Mouse (Mus musculus): Measurements from ENCODE around the gene Adss. TPM values are rescaled to one million over a fixed set of nuclear protein-coding genes. Genes with fewer than 3 reads are reported as not detected.

Adss gene
- polyA plus RNA-seq, 1 experiment from 2014 or later: 25.0 TPM

DNA sequence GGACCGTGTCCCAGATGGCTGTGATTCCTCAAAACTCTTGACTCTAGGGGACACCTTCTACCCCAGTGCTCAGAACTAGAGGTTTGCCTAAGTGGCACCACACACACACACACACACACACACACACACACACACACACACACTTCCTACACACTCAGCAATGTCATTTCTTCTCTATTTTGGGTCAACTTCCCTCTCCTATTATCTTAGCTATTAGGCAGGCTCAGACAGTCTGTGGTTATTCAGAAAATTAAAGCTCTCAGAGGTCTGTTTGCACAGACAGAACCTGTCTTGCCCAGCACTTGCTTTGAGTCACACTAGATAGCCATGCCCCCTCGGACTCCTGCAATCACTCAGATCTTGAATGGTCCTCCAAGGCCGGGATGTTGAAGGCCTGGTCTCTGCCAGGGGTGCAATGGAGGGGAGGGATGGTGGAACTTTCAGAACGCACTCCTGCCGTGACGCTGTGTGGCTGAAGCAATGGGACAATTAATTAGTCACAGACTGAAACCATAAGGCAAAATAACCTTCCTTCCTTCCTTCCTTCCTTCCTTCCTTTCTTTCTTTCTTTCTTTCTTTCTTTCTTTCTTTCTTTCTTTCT lies 58.7 kb downstream of the Adss start:
- H3K9ac ChIP-seq (ENCODE audit: low read length): no peak overlapping the region
- no peak for ATAC-seq (replicated peaks; ENCODE audit: extremely low read depth, insufficient read depth, low FRiP score)
- WGBS: 49% methylated on average over 6 of the region's 6 CpGs
- no peak overlapping the region for H3K4me2 ChIP-seq (ENCODE audit: low read depth, low read length)
- H3K36me3 ChIP-seq (ENCODE audit: control insufficient read depth, insufficient read depth): no peaks in the 10 kb centered on the region
- H3K27ac ChIP-seq (ENCODE audit: low read length): no peak overlapping the region
- no peaks in the 10 kb centered on the region for H3K9me3 ChIP-seq (replicated peaks; ENCODE audit: control insufficient read depth, low read length)
- no peaks in the 10 kb centered on the region for H3K27me3 ChIP-seq (ENCODE audit: control insufficient read depth, insufficient read depth, low read length)
- no peak overlapping the region for H3K4me3 ChIP-seq (ENCODE audit: low read length)
- H3K4me1 ChIP-seq (ENCODE audit: control insufficient read depth, insufficient read depth, low read length): no peaks in the 10 kb centered on the region

- Histone ChIP-seq H3K36me3 (ENCODE audit: control insufficient read depth, insufficient read depth) (no peaks in the 10 kb centered on the region), H3K4me2 (ENCODE audit: low read depth, low read length) (no peak overlapping the region), H3K4me1 (ENCODE audit: control insufficient read depth, insufficient read depth, low read length) (no peaks in the 10 kb centered on the region), H3K4me3 (ENCODE audit: low read length) (no peak overlapping the region), H3K9me3 (replicated peaks; ENCODE audit: control insufficient read depth, low read length) (peaks cover 6% of the 10 kb centered on the region), H3K27me3 (ENCODE audit: control insufficient read depth, insufficient read depth, low read length) (no peaks in the 10 kb centered on the region), H3K9ac (ENCODE audit: low read length) (no peak overlapping the region), H3K27ac (ENCODE audit: low read length) (no peak overlapping the region)
- no peak for ATAC-seq (replicated peaks; ENCODE audit: extremely low read depth, insufficient read depth, low FRiP score)
- whole genome bisulfite sequencing: 72% methylated on average over 3 of the region's 3 CpGs
Measured at GRCm38 (mm10) chr1:177731973-177732372, 64.3 kb downstream of the Adss start.

DNA sequence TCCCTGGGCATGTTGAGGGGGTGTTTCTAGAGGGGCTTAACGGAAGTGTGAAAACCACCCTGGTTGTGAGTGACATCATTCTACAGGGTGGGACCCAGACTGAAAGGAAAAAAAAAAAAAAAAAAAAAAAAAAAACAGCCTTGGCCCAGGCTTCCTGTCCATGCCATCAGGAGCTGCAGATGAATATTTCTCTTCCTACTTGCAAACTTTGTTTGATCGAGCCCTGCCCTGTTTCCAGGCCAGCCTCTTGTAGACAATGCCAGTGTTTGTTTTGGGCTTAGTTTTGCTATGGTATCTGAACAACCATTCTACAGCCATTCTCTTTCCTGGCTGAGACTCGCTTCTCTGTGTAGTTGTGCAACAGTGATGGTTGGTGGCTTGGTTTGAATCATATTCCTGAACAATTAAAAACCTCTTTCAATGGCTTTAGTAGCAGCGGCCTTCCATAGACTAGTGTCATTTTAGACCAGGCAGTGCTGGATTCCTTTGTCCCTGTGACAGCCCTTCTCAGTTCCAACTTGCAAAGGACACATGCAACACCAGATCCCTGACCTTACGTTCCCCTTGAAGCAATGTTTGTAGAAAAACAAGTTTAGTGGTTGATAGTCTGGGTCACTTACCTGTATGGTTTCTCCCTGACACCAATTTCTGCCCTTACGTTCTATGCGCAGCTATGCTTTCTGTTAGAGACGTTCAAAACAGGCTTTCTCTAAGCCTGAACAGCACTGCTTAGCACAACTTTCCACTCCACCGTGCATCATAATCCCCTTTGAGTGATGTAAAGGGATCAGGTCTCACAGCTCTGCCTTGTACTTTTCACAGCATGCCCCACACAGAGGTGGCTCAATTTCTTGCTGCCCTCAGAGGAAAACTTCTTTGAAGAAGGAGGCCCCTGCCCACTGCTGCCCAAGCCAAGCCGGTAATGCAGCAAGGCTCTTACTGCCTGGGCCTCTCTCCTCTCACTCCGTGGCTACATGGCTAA lies 67.0 kb downstream of the Adss start, which contains the start of gene 1700016C15Rik:
Gene 1700016C15Rik (plus strand): TSS at position 772 of the 982 bp plus-strand sequence.
- H3K4me1 ChIP-seq (ENCODE audit: control insufficient read depth, insufficient read depth, low read length): no peaks in the 10 kb centered on the region
- 70% methylated on average over 11 of the region's 11 CpGs for WGBS
- no peak within 1 kb of the TSS for H3K4me2 ChIP-seq (ENCODE audit: low read depth, low read length)
- H3K27ac ChIP-seq (ENCODE audit: low read length): no peak within 1 kb of the TSS
- no peaks in the 10 kb centered on the region for H3K27me3 ChIP-seq (ENCODE audit: control insufficient read depth, insufficient read depth, low read length)
- H3K9me3 ChIP-seq (replicated peaks; ENCODE audit: control insufficient read depth, low read length): peaks cover 6% of the 10 kb centered on the region
- no peak for ATAC-seq (replicated peaks; ENCODE audit: extremely low read depth, insufficient read depth, low FRiP score)
- no peak within 1 kb of the TSS for H3K4me3 ChIP-seq (ENCODE audit: low read length)
- no peak within 1 kb of the TSS for H3K9ac ChIP-seq (ENCODE audit: low read length)
- H3K36me3 ChIP-seq (ENCODE audit: control insufficient read depth, insufficient read depth): no peaks in the 10 kb centered on the region

- no peaks in the 10 kb centered on the region for H3K27me3 ChIP-seq (ENCODE audit: control insufficient read depth, insufficient read depth, low read length)
- H3K27ac ChIP-seq (ENCODE audit: low read length): no peak overlapping the region
- H3K4me2 ChIP-seq (ENCODE audit: low read depth, low read length): no peak overlapping the region
- H3K36me3 ChIP-seq (ENCODE audit: control insufficient read depth, insufficient read depth): no peaks in the 10 kb centered on the region
- H3K4me1 ChIP-seq (ENCODE audit: control insufficient read depth, insufficient read depth, low read length): no peaks in the 10 kb centered on the region
- H3K9me3 ChIP-seq (replicated peaks; ENCODE audit: control insufficient read depth, low read length): peaks cover 6% of the 10 kb centered on the region
- no peak overlapping the region for H3K4me3 ChIP-seq (ENCODE audit: low read length)
- H3K9ac ChIP-seq (ENCODE audit: low read length): no peak overlapping the region
- 87% methylated on average over 3 of the region's 3 CpGs for WGBS
- no peak for ATAC-seq (replicated peaks; ENCODE audit: extremely low read depth, insufficient read depth, low FRiP score)
Measured at GRCm38 (mm10) chr1:177727883-177728525, 68.3 kb downstream of the Adss start.

DNA sequence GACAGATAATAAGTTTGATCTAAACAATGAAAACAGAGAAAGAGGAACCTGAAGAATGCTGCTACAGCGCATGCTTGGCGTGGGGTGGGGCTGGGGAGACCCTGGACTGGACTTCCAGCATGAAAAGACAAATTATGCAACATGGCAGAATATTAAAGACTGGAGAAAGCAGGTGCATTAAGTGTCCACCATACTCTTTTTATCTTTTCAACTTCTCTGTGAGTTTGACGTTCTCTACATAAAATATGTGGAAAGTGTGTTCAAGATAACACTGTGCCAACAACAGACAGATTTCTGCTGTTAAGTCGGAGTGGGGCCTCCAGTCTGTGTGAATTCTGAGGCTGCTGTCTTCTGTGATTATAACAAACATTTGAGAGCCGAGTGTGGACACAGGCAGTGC lies 69.4 kb downstream of the Adss start:
- Histone ChIP-seq H3K4me2 (ENCODE audit: low read depth, low read length) (no peak overlapping the region), H3K9me3 (replicated peaks; ENCODE audit: control insufficient read depth, low read length) (peaks cover 6% of the 10 kb centered on the region), H3K27ac (ENCODE audit: low read length) (no peak overlapping the region), H3K9ac (ENCODE audit: low read length) (no peak overlapping the region), H3K4me1 (ENCODE audit: control insufficient read depth, insufficient read depth, low read length) (no peaks in the 10 kb centered on the region), H3K4me3 (ENCODE audit: low read length) (no peak overlapping the region), H3K27me3 (ENCODE audit: control insufficient read depth, insufficient read depth, low read length) (no peaks in the 10 kb centered on the region), H3K36me3 (ENCODE audit: control insufficient read depth, insufficient read depth) (no peaks in the 10 kb centered on the region)
- 51% methylated on average over 5 of the region's 5 CpGs for WGBS
- no peak for ATAC-seq (replicated peaks; ENCODE audit: extremely low read depth, insufficient read depth, low FRiP score)

DNA sequence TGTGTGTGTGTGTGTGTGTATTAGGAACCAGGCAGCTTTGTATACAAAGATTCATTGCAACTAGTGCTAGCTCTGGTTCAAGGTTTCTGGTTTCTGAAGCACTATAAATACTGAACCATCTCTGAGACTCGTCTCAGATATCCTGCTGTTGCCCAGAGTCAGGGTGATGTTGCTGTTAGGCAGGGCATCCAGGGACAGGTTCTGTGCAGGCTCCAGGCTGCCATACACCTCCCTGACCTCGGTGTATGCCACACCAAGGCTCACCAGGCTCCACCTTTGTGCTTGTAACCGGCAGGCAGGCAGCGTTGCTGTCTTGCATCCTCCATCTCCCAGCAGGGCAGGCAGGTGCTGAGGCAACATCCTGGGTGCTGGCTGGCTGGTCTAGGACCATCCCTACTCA lies 72.5 kb downstream of the Adss start:
- 66% methylated on average over 4 of the region's 4 CpGs for WGBS
- no peak for ATAC-seq (replicated peaks; ENCODE audit: extremely low read depth, insufficient read depth, low FRiP score)

GRCm38 (mm10) chr1:177719029-177719427 lies 77.3 kb downstream of the Adss start:
- no peaks in the 10 kb centered on the region for H3K27me3 ChIP-seq (ENCODE audit: control insufficient read depth, insufficient read depth, low read length)
- no peak overlapping the region for H3K27ac ChIP-seq (ENCODE audit: low read length)
- no peak overlapping the region for H3K4me3 ChIP-seq (ENCODE audit: low read length)
- ATAC-seq (replicated peaks; ENCODE audit: extremely low read depth, insufficient read depth, low FRiP score): no peak
- H3K9me3 ChIP-seq (replicated peaks; ENCODE audit: control insufficient read depth, low read length): no peaks in the 10 kb centered on the region
- WGBS: 59% methylated on average over 3 of the region's 3 CpGs
- H3K9ac ChIP-seq (ENCODE audit: low read length): no peak overlapping the region
- H3K4me1 ChIP-seq (ENCODE audit: control insufficient read depth, insufficient read depth, low read length): no peaks in the 10 kb centered on the region
- H3K4me2 ChIP-seq (ENCODE audit: low read depth, low read length): no peak overlapping the region
- H3K36me3 ChIP-seq (ENCODE audit: control insufficient read depth, insufficient read depth): no peaks in the 10 kb centered on the region

More for the DNA sequence above, 72.5 kb downstream of the Adss start:
- no peak overlapping the region for H3K4me3 ChIP-seq (ENCODE audit: low read length)
- no peaks in the 10 kb centered on the region for H3K27me3 ChIP-seq (ENCODE audit: control insufficient read depth, insufficient read depth, low read length)
- H3K4me2 ChIP-seq (ENCODE audit: low read depth, low read length): no peak overlapping the region
- H3K9ac ChIP-seq (ENCODE audit: low read length): no peak overlapping the region
- no peaks in the 10 kb centered on the region for H3K9me3 ChIP-seq (replicated peaks; ENCODE audit: control insufficient read depth, low read length)
- H3K36me3 ChIP-seq (ENCODE audit: control insufficient read depth, insufficient read depth): no peaks in the 10 kb centered on the region
- no peak overlapping the region for H3K27ac ChIP-seq (ENCODE audit: low read length)
- no peaks in the 10 kb centered on the region for H3K4me1 ChIP-seq (ENCODE audit: control insufficient read depth, insufficient read depth, low read length)

DNA sequence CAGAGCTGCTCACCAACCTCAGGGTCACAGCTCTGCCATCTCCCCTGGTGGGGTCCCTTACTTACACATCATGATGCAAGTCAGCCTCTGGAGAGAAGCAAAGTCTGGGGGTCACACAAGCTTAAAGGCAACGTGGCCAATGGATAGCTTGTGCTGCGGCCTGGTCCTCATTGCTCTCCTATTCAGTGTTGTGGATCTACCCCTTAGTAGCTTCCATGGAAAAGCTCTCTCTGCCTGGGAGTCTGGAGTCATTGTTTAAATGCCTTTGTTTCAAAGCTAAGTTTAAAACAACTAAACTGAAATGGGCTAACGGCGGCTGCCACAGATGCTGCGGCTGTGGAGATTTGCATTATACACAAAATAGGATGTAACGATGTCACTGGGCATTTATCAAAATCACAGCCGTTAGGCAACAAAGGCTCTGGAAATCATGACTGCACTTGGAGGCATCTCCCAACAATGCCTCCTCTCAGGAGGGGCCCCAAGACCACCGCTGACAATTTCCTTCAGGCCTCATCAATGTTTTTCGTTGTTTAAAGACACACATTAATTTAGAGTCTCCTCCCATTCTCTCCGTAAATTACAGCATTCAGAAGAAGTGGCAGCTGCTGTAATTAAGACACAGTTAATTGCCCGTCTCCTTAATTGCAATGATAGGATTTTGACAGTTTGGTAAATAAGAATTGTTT lies 77.8 kb downstream of the Adss start:
- Histone ChIP-seq H3K27me3 (ENCODE audit: control insufficient read depth, insufficient read depth, low read length) (no peaks in the 10 kb centered on the region), H3K27ac (ENCODE audit: low read length) (no peak overlapping the region)
- 73% methylated on average over 11 of the region's 11 CpGs for WGBS

More for the DNA sequence above, 77.8 kb downstream of the Adss start:
- Histone ChIP-seq H3K9ac (ENCODE audit: low read length) (no peak overlapping the region), H3K9me3 (replicated peaks; ENCODE audit: control insufficient read depth, low read length) (no peaks in the 10 kb centered on the region), H3K4me3 (ENCODE audit: low read length) (no peak overlapping the region), H3K4me1 (ENCODE audit: control insufficient read depth, insufficient read depth, low read length) (no peaks in the 10 kb centered on the region), H3K36me3 (ENCODE audit: control insufficient read depth, insufficient read depth) (no peaks in the 10 kb centered on the region), H3K4me2 (ENCODE audit: low read depth, low read length) (no peak overlapping the region)
- no peak for ATAC-seq (replicated peaks; ENCODE audit: extremely low read depth, insufficient read depth, low FRiP score)
